Mouse (Mus musculus): Measurements from ENCODE around the gene Ahdc1.

Gene Ahdc1

GRCm38 (mm10) chr4:133054530-133054929 is 43.5 kb downstream of the Ahdc1 start:
- DNase-seq (ENCODE audit: low read depth): no peak

- DNase-seq (ENCODE audit: low read depth): no peak
Measured at GRCm38 (mm10) chr4:133055163-133055951, 44.3 kb downstream of the Ahdc1 start.

GRCm38 (mm10) chr4:133056069-133056890 is 45.2 kb downstream of the Ahdc1 start:
- peak; percentile 97 for DNase-seq (ENCODE audit: low read depth)

GRCm38 (mm10) chr4:133057389-133058122 is 46.5 kb downstream of the Ahdc1 start:
- peak; percentile 95 for DNase-seq (ENCODE audit: low read depth)

- DNase-seq (ENCODE audit: low read depth): no peak
Measured at GRCm38 (mm10) chr4:133058123-133058453, 47.0 kb downstream of the Ahdc1 start.

- no peak for DNase-seq (ENCODE audit: low read depth)
Measured at GRCm38 (mm10) chr4:133058513-133059480, 47.7 kb downstream of the Ahdc1 start.

GRCm38 (mm10) chr4:133060702-133061101 is 49.6 kb downstream of the Ahdc1 start:
- no peak for DNase-seq (ENCODE audit: low read depth)

- no peak for DNase-seq (ENCODE audit: low read depth)
Measured at GRCm38 (mm10) chr4:133061798-133062197, 50.7 kb downstream of the Ahdc1 start.

GRCm38 (mm10) chr4:133062286-133062685 is 51.2 kb downstream of the Ahdc1 start:
- no peak for DNase-seq (ENCODE audit: low read depth)

- DNase-seq (ENCODE audit: low read depth): no peak
Measured at GRCm38 (mm10) chr4:133063203-133063602, 52.1 kb downstream of the Ahdc1 start.

- no peak for DNase-seq (ENCODE audit: low read depth)
Measured at GRCm38 (mm10) chr4:133063799-133064198, 52.7 kb downstream of the Ahdc1 start.

GRCm38 (mm10) chr4:133064791-133065190 is 53.7 kb downstream of the Ahdc1 start:
- DNase-seq (ENCODE audit: low read depth): no peak

GRCm38 (mm10) chr4:133065894-133066386 is 54.9 kb downstream of the Ahdc1 start:
- no peak for DNase-seq (ENCODE audit: low read depth)

GRCm38 (mm10) chr4:133068400-133069138 is 57.5 kb downstream of the Ahdc1 start:
- DNase-seq (ENCODE audit: low read depth): no peak

- DNase-seq (ENCODE audit: low read depth): no peak
Measured at GRCm38 (mm10) chr4:133070388-133070787, 59.3 kb downstream of the Ahdc1 start.

GRCm38 (mm10) chr4:133070821-133071372 is 59.8 kb downstream of the Ahdc1 start:
- no peak for DNase-seq (ENCODE audit: low read depth)

GRCm38 (mm10) chr4:133073192-133073591 is 62.1 kb downstream of the Ahdc1 start:
- no peak for DNase-seq (ENCODE audit: low read depth)

GRCm38 (mm10) chr4:133074070-133074819 is 63.2 kb downstream of the Ahdc1 start:
- DNase-seq (ENCODE audit: low read depth): no peak

- no peak for DNase-seq (ENCODE audit: low read depth)
Measured at GRCm38 (mm10) chr4:133074894-133075572, 64.0 kb downstream of the Ahdc1 start.
